Mouse (Mus musculus): ENCODE measurements around the gene Ptpn13. TPM values are rescaled to one million over a fixed set of nuclear protein-coding genes. Genes with fewer than 3 reads are reported as not detected.
A peak's percentile ranks its signal among the peaks of the same experiment; 100 is the strongest.

Ptpn13 gene
- polyA plus RNA-seq, 1 experiment: 6.6 TPM

DNA sequence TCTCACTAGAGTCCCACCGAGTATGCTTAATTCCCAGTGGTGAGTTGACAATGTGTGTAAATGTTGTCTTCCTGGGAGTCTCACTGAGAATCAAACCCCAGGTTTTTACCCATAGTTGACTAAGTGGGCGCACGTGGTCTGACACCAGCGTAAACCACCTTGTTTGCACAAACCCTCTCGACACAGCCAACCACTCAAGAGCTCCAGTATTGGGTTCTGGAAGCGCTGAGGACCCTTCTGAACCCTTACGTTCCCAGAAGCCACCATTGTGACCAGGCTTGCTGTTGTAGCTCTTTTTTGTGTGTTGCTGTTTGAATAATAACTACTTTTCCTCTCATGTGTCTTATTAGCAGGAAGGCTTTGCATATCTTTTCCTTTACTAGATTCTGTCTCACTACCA lies 20.4 kb downstream of the Ptpn13 start:
- TF ChIP-seq CTCF (IDR thresholded peaks at IDR 0.05; ENCODE audit: control insufficient read depth, insufficient read depth, insufficient replicate concordance, low read depth, low read length): no peak
- TF ChIP-seq POLR2A (IDR thresholded peaks at IDR 0.05; ENCODE audit: control insufficient read depth, low read depth, low read length): no peak
- no peaks in the 10 kb centered on the region for H3K4me1 ChIP-seq (ENCODE audit: control insufficient read depth, insufficient read depth, low read length)
- H3K4me3 ChIP-seq (ENCODE audit: control insufficient read depth, low read depth, low read length): no peak overlapping the region
- H3K36me3 ChIP-seq (ENCODE audit: control insufficient read depth, insufficient read depth, low read length): no peaks in the 10 kb centered on the region
- H3K27me3 ChIP-seq (ENCODE audit: control insufficient read depth, insufficient read depth, low read length): no peaks in the 10 kb centered on the region
- no peak overlapping the region for H3K27ac ChIP-seq (ENCODE audit: control insufficient read depth, insufficient read depth, low read depth, low read length)

GRCm38 (mm10) chr5:103447806-103448416 lies 22.9 kb downstream of the Ptpn13 start:
- Histone ChIP-seq H3K27me3 (ENCODE audit: control insufficient read depth, insufficient read depth, low read length) (no peaks in the 10 kb centered on the region), H3K4me1 (ENCODE audit: control insufficient read depth, insufficient read depth, low read length) (no peaks in the 10 kb centered on the region), H3K36me3 (ENCODE audit: control insufficient read depth, insufficient read depth, low read length) (no peaks in the 10 kb centered on the region), H3K27ac (ENCODE audit: control insufficient read depth, insufficient read depth, low read depth, low read length) (no peak overlapping the region), H3K4me3 (ENCODE audit: control insufficient read depth, low read depth, low read length) (no peak overlapping the region)
- TF ChIP-seq POLR2A (IDR thresholded peaks at IDR 0.05; ENCODE audit: control insufficient read depth, low read depth, low read length): no peak
- no peak for TF ChIP-seq CTCF (IDR thresholded peaks at IDR 0.05; ENCODE audit: control insufficient read depth, insufficient read depth, insufficient replicate concordance, low read depth, low read length)

DNA sequence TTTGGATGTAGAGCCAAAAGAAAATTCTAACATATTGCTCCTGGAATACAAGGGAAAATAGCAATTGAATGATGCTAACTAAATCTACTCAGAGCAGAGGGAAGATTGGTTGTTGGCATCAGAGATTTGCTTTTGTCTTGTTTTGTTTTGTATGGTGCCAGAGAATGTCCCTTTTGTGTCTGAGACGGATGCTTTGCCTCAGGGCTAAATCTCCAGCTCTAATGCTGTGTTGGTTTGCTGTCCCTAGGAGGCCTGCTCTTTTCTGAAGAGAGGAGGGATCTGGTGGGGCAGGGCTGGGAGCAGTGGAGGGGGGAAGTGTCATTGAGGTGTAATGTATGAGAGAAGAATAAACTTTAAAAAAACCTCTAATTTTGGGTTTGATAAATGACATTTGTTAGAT lies 23.5 kb downstream of the Ptpn13 start:
- no peak overlapping the region for H3K4me3 ChIP-seq (ENCODE audit: control insufficient read depth, low read depth, low read length)
- no peaks in the 10 kb centered on the region for H3K36me3 ChIP-seq (ENCODE audit: control insufficient read depth, insufficient read depth, low read length)
- TF ChIP-seq POLR2A (IDR thresholded peaks at IDR 0.05; ENCODE audit: control insufficient read depth, low read depth, low read length) (no peak), CTCF (IDR thresholded peaks at IDR 0.05; ENCODE audit: control insufficient read depth, insufficient read depth, insufficient replicate concordance, low read depth, low read length) (no peak)
- H3K27ac ChIP-seq (ENCODE audit: control insufficient read depth, insufficient read depth, low read depth, low read length): no peak overlapping the region
- no peaks in the 10 kb centered on the region for H3K27me3 ChIP-seq (ENCODE audit: control insufficient read depth, insufficient read depth, low read length)
- H3K4me1 ChIP-seq (ENCODE audit: control insufficient read depth, insufficient read depth, low read length): no peaks in the 10 kb centered on the region

DNA sequence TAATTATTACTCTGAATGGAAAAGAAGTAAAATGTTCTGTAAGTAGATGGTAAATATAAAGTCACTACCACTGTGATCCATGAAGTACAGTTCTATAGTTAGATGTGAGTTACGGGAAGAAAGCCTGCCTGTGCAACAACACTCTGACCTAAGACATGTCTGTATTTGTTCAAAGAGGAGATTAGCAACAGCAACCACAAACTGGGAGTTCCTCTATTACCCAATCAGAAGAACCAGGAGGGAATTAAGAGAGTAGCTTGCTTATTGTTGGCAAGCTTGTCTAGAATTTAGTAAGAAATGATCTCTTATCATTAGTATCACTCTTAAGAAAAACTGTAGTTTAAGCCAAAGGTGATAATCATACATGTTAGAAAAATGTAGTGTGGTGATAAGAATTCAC lies 25.7 kb downstream of the Ptpn13 start:
- Histone ChIP-seq H3K27me3 (ENCODE audit: control insufficient read depth, insufficient read depth, low read length) (no peaks in the 10 kb centered on the region), H3K36me3 (ENCODE audit: control insufficient read depth, insufficient read depth, low read length) (no peaks in the 10 kb centered on the region), H3K4me1 (ENCODE audit: control insufficient read depth, insufficient read depth, low read length) (no peaks in the 10 kb centered on the region), H3K27ac (ENCODE audit: control insufficient read depth, insufficient read depth, low read depth, low read length) (no peak overlapping the region), H3K4me3 (ENCODE audit: control insufficient read depth, low read depth, low read length) (no peak overlapping the region)
- TF ChIP-seq CTCF (IDR thresholded peaks at IDR 0.05; ENCODE audit: control insufficient read depth, insufficient read depth, insufficient replicate concordance, low read depth, low read length) (no peak), POLR2A (IDR thresholded peaks at IDR 0.05; ENCODE audit: control insufficient read depth, low read depth, low read length) (no peak)

DNA sequence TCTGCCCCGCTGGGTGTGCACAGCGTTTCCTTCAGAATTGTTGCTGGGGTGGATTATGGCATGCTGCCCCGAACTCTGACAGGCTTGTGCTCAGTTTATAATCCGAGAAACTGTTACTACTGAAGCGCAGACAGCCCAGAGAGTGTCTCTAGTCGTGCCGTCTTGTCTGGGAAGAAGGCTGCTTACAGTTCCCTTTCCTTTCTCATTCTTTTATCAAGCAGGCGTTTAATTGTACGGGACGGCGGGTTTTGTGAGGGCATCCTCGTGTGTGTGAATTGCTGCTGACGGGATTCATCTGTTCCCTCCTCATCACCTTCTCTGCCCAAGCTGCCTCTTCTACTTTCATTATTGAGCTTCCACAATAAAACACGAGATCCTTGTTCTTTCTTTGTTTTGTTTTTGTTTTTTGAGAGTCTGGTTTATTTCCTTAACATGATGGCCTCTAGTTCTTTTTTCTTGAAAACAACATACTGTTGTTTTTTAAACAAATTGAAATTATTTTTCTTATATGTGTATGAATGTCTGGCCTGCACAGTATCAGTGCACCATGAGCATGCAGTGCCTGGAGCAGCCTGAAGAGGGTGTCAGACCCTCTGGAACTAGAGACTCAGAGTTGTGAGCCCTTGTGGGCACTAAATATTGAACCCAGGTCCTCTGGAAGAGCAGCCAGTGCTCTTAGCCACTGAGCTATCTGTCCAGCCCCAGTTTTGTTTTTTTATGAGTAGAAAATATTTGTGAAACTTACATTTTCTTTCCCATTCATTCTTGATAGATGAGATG lies 28.6 kb downstream of the Ptpn13 start:
- no peaks in the 10 kb centered on the region for H3K36me3 ChIP-seq (ENCODE audit: control insufficient read depth, insufficient read depth, low read length)
- H3K27ac ChIP-seq (ENCODE audit: control insufficient read depth, insufficient read depth, low read depth, low read length): no peak overlapping the region
- no peaks in the 10 kb centered on the region for H3K4me1 ChIP-seq (ENCODE audit: control insufficient read depth, insufficient read depth, low read length)
- H3K27me3 ChIP-seq (ENCODE audit: control insufficient read depth, insufficient read depth, low read length): no peaks in the 10 kb centered on the region
- peak; percentile 13; the same call in 1 of the 2 replicates for TF ChIP-seq CTCF (IDR thresholded peaks at IDR 0.05; ENCODE audit: control insufficient read depth, insufficient read depth, insufficient replicate concordance, low read depth, low read length)
- no peak for TF ChIP-seq POLR2A (IDR thresholded peaks at IDR 0.05; ENCODE audit: control insufficient read depth, low read depth, low read length)
- no peak overlapping the region for H3K4me3 ChIP-seq (ENCODE audit: control insufficient read depth, low read depth, low read length)

GRCm38 (mm10) chr5:103456794-103457193 lies 31.8 kb downstream of the Ptpn13 start:
- Histone ChIP-seq H3K27me3 (ENCODE audit: control insufficient read depth, insufficient read depth, low read length) (no peaks in the 10 kb centered on the region), H3K27ac (ENCODE audit: control insufficient read depth, insufficient read depth, low read depth, low read length) (no peak overlapping the region), H3K4me1 (ENCODE audit: control insufficient read depth, insufficient read depth, low read length) (no peaks in the 10 kb centered on the region), H3K4me3 (ENCODE audit: control insufficient read depth, low read depth, low read length) (no peak overlapping the region), H3K36me3 (ENCODE audit: control insufficient read depth, insufficient read depth, low read length) (no peaks in the 10 kb centered on the region)
- TF ChIP-seq POLR2A (IDR thresholded peaks at IDR 0.05; ENCODE audit: control insufficient read depth, low read depth, low read length) (no peak), CTCF (IDR thresholded peaks at IDR 0.05; ENCODE audit: control insufficient read depth, insufficient read depth, insufficient replicate concordance, low read depth, low read length) (no peak)

- Histone ChIP-seq H3K4me3 (ENCODE audit: control insufficient read depth, low read depth, low read length) (no peak overlapping the region), H3K36me3 (ENCODE audit: control insufficient read depth, insufficient read depth, low read length) (no peaks in the 10 kb centered on the region), H3K27ac (ENCODE audit: control insufficient read depth, insufficient read depth, low read depth, low read length) (no peak overlapping the region), H3K4me1 (ENCODE audit: control insufficient read depth, insufficient read depth, low read length) (no peaks in the 10 kb centered on the region), H3K27me3 (ENCODE audit: control insufficient read depth, insufficient read depth, low read length) (no peaks in the 10 kb centered on the region)
- TF ChIP-seq POLR2A (IDR thresholded peaks at IDR 0.05; ENCODE audit: control insufficient read depth, low read depth, low read length) (no peak), CTCF (IDR thresholded peaks at IDR 0.05; ENCODE audit: control insufficient read depth, insufficient read depth, insufficient replicate concordance, low read depth, low read length) (no peak)
Measured at GRCm38 (mm10) chr5:103458411-103458810, 33.4 kb downstream of the Ptpn13 start.
